Mouse (Mus musculus): ENCODE measurements around the gene Rora. TPM values are rescaled to one million over a fixed set of nuclear protein-coding genes. Genes with fewer than 3 reads are reported as not detected.

The Rora gene
- polyA plus RNA-seq (2014; fragmentation: Nextera tagmentation; extraction: Ambion mirVana): 11.4 and 12.3 TPM in 2 replicates

GRCm38 (mm10) chr9:68653211-68654038 lies at the start of gene Rora:
Rora (plus strand) TSS chr9:68653786.
- peak; percentile 87 for ATAC-seq (ENCODE audit: low read depth)
- Histone ChIP-seq H3K4me2 (ENCODE audit: low read depth, low read length) (peak within 1 kb of the TSS; percentile 90), H3K4me1 (ENCODE audit: control insufficient read depth, insufficient read depth, low read length) (0 out of 2 replicates have a peak, but pooled peaks cover 6% of the 10 kb centered on the region), H3K9me3 (ENCODE audit: control insufficient read depth, low read length) (no peaks in the 10 kb centered on the region), H3K4me3 (ENCODE audit: low read depth, low read length) (peak within 1 kb of the TSS; percentile 86), H3K9ac (ENCODE audit: low read depth, low read length) (peak within 1 kb of the TSS; percentile 86), H3K27ac (replicated peaks; ENCODE audit: low read depth, low read length) (peak within 1 kb of the TSS; percentile 95), H3K36me3 (ENCODE audit: control insufficient read depth, insufficient read depth, low read length) (no peaks in the 10 kb centered on the region), H3K27me3 (replicated peaks; ENCODE audit: control insufficient read depth, insufficient read depth, low read length) (no peaks in the 10 kb centered on the region)
- WGBS: under 1% methylated on average over 56 of the region's 72 CpGs
- DNase-seq (ENCODE audit: low spot score): peak; percentile 89

GRCm38 (mm10) chr9:68614006-68614405 lies 39.6 kb upstream of the Rora start:
- WGBS: 77% methylated on average over 9 of the region's 9 CpGs

GRCm38 (mm10) chr9:68617116-68617515 lies 36.5 kb upstream of the Rora start:
- WGBS: 33% methylated on average over 4 of the region's 4 CpGs
- DNase-seq (ENCODE audit: low spot score): no peak
- no peak overlapping the region for H3K27ac ChIP-seq (replicated peaks; ENCODE audit: low read depth, low read length)

More at GRCm38 (mm10) chr9:68614006-68614405, 39.6 kb upstream of the Rora start:
- H3K36me3 ChIP-seq (ENCODE audit: control insufficient read depth, insufficient read depth, low read length): no peaks in the 10 kb centered on the region
- H3K4me2 ChIP-seq (ENCODE audit: low read depth, low read length): no peak overlapping the region
- DNase-seq (ENCODE audit: low spot score): no peak
- no peak overlapping the region for H3K27ac ChIP-seq (replicated peaks; ENCODE audit: low read depth, low read length)
- no peaks in the 10 kb centered on the region for H3K27me3 ChIP-seq (replicated peaks; ENCODE audit: control insufficient read depth, insufficient read depth, low read length)
- no peak overlapping the region for H3K9ac ChIP-seq (ENCODE audit: low read depth, low read length)
- no peak for ATAC-seq (ENCODE audit: low read depth)
- no peaks in the 10 kb centered on the region for H3K4me1 ChIP-seq (ENCODE audit: control insufficient read depth, insufficient read depth, low read length)
- no peak overlapping the region for H3K4me3 ChIP-seq (ENCODE audit: low read depth, low read length)
- H3K9me3 ChIP-seq (ENCODE audit: control insufficient read depth, low read length): no peaks in the 10 kb centered on the region

GRCm38 (mm10) chr9:68620036-68620435 lies 33.5 kb upstream of the Rora start:
- H3K27ac ChIP-seq (replicated peaks; ENCODE audit: low read depth, low read length): no peak overlapping the region
- 73% methylated on average over 2 of the region's 2 CpGs for WGBS
- H3K4me3 ChIP-seq (ENCODE audit: low read depth, low read length): no peak overlapping the region
- H3K9me3 ChIP-seq (ENCODE audit: control insufficient read depth, low read length): no peaks in the 10 kb centered on the region
- DNase-seq (ENCODE audit: low spot score): no peak
- no peaks in the 10 kb centered on the region for H3K36me3 ChIP-seq (ENCODE audit: control insufficient read depth, insufficient read depth, low read length)
- no peaks in the 10 kb centered on the region for H3K4me1 ChIP-seq (ENCODE audit: control insufficient read depth, insufficient read depth, low read length)
- H3K4me2 ChIP-seq (ENCODE audit: low read depth, low read length): no peak overlapping the region
- H3K9ac ChIP-seq (ENCODE audit: low read depth, low read length): no peak overlapping the region
- no peaks in the 10 kb centered on the region for H3K27me3 ChIP-seq (replicated peaks; ENCODE audit: control insufficient read depth, insufficient read depth, low read length)
- no peak for ATAC-seq (ENCODE audit: low read depth)

More at GRCm38 (mm10) chr9:68617116-68617515, 36.5 kb upstream of the Rora start:
- Histone ChIP-seq H3K4me1 (ENCODE audit: control insufficient read depth, insufficient read depth, low read length) (no peaks in the 10 kb centered on the region), H3K27me3 (replicated peaks; ENCODE audit: control insufficient read depth, insufficient read depth, low read length) (no peaks in the 10 kb centered on the region), H3K9ac (ENCODE audit: low read depth, low read length) (no peak overlapping the region), H3K4me2 (ENCODE audit: low read depth, low read length) (no peak overlapping the region), H3K36me3 (ENCODE audit: control insufficient read depth, insufficient read depth, low read length) (no peaks in the 10 kb centered on the region), H3K9me3 (ENCODE audit: control insufficient read depth, low read length) (no peaks in the 10 kb centered on the region), H3K4me3 (ENCODE audit: low read depth, low read length) (no peak overlapping the region)
- no peak for ATAC-seq (ENCODE audit: low read depth)

GRCm38 (mm10) chr9:68620441-68620840 lies 33.1 kb upstream of the Rora start:
- Histone ChIP-seq H3K4me1 (ENCODE audit: control insufficient read depth, insufficient read depth, low read length) (no peaks in the 10 kb centered on the region), H3K9ac (ENCODE audit: low read depth, low read length) (no peak overlapping the region), H3K27ac (replicated peaks; ENCODE audit: low read depth, low read length) (no peak overlapping the region), H3K9me3 (ENCODE audit: control insufficient read depth, low read length) (no peaks in the 10 kb centered on the region), H3K4me3 (ENCODE audit: low read depth, low read length) (no peak overlapping the region), H3K36me3 (ENCODE audit: control insufficient read depth, insufficient read depth, low read length) (no peaks in the 10 kb centered on the region), H3K4me2 (ENCODE audit: low read depth, low read length) (no peak overlapping the region), H3K27me3 (replicated peaks; ENCODE audit: control insufficient read depth, insufficient read depth, low read length) (no peaks in the 10 kb centered on the region)
- DNase-seq (ENCODE audit: low spot score): no peak
- 74% methylated on average over 6 of the region's 6 CpGs for WGBS
- no peak for ATAC-seq (ENCODE audit: low read depth)

- WGBS: 61% methylated on average over 4 of the region's 4 CpGs
- Histone ChIP-seq H3K27ac (replicated peaks; ENCODE audit: low read depth, low read length) (no peak overlapping the region), H3K4me2 (ENCODE audit: low read depth, low read length) (no peak overlapping the region), H3K9me3 (ENCODE audit: control insufficient read depth, low read length) (no peaks in the 10 kb centered on the region), H3K4me3 (ENCODE audit: low read depth, low read length) (no peak overlapping the region), H3K36me3 (ENCODE audit: control insufficient read depth, insufficient read depth, low read length) (no peaks in the 10 kb centered on the region), H3K9ac (ENCODE audit: low read depth, low read length) (no peak overlapping the region), H3K4me1 (ENCODE audit: control insufficient read depth, insufficient read depth, low read length) (no peaks in the 10 kb centered on the region), H3K27me3 (replicated peaks; ENCODE audit: control insufficient read depth, insufficient read depth, low read length) (no peaks in the 10 kb centered on the region)
- ATAC-seq (ENCODE audit: low read depth): no peak
- peak; percentile 18 for DNase-seq (ENCODE audit: low spot score)
Observed at GRCm38 (mm10) chr9:68624981-68625380, 28.6 kb upstream of the Rora start.

- Histone ChIP-seq H3K4me1 (ENCODE audit: control insufficient read depth, insufficient read depth, low read length) (no peaks in the 10 kb centered on the region), H3K36me3 (ENCODE audit: control insufficient read depth, insufficient read depth, low read length) (no peaks in the 10 kb centered on the region), H3K4me2 (ENCODE audit: low read depth, low read length) (no peak overlapping the region), H3K9ac (ENCODE audit: low read depth, low read length) (no peak overlapping the region), H3K4me3 (ENCODE audit: low read depth, low read length) (no peak overlapping the region), H3K27me3 (replicated peaks; ENCODE audit: control insufficient read depth, insufficient read depth, low read length) (no peaks in the 10 kb centered on the region), H3K27ac (replicated peaks; ENCODE audit: low read depth, low read length) (no peak overlapping the region), H3K9me3 (ENCODE audit: control insufficient read depth, low read length) (no peaks in the 10 kb centered on the region)
- no peak for ATAC-seq (ENCODE audit: low read depth)
- WGBS: 86% methylated on average over 8 of the region's 8 CpGs
- no peak for DNase-seq (ENCODE audit: low spot score)
Observed at GRCm38 (mm10) chr9:68637301-68637700, 16.3 kb upstream of the Rora start.

GRCm38 (mm10) chr9:68641123-68641522 lies 12.5 kb upstream of the Rora start:
- no peak for ATAC-seq (ENCODE audit: low read depth)
- Histone ChIP-seq H3K9me3 (ENCODE audit: control insufficient read depth, low read length) (no peaks in the 10 kb centered on the region), H3K4me1 (ENCODE audit: control insufficient read depth, insufficient read depth, low read length) (no peaks in the 10 kb centered on the region), H3K27ac (replicated peaks; ENCODE audit: low read depth, low read length) (no peak overlapping the region), H3K4me3 (ENCODE audit: low read depth, low read length) (no peak overlapping the region), H3K9ac (ENCODE audit: low read depth, low read length) (no peak overlapping the region), H3K27me3 (replicated peaks; ENCODE audit: control insufficient read depth, insufficient read depth, low read length) (no peaks in the 10 kb centered on the region), H3K4me2 (ENCODE audit: low read depth, low read length) (no peak overlapping the region), H3K36me3 (ENCODE audit: control insufficient read depth, insufficient read depth, low read length) (no peaks in the 10 kb centered on the region)
- WGBS: 69% methylated on average over 3 of the region's 3 CpGs
- DNase-seq (ENCODE audit: low spot score): no peak

GRCm38 (mm10) chr9:68648061-68648460 lies 5.5 kb upstream of the Rora start:
- Histone ChIP-seq H3K9me3 (ENCODE audit: control insufficient read depth, low read length) (no peaks in the 10 kb centered on the region), H3K9ac (ENCODE audit: low read depth, low read length) (no peak overlapping the region), H3K36me3 (ENCODE audit: control insufficient read depth, insufficient read depth, low read length) (no peaks in the 10 kb centered on the region), H3K27me3 (replicated peaks; ENCODE audit: control insufficient read depth, insufficient read depth, low read length) (no peaks in the 10 kb centered on the region), H3K4me2 (ENCODE audit: low read depth, low read length) (no peak overlapping the region), H3K4me1 (ENCODE audit: control insufficient read depth, insufficient read depth, low read length) (no peaks in the 10 kb centered on the region), H3K4me3 (ENCODE audit: low read depth, low read length) (no peak overlapping the region), H3K27ac (replicated peaks; ENCODE audit: low read depth, low read length) (no peak overlapping the region)
- no peak for DNase-seq (ENCODE audit: low spot score)
- WGBS: 82% methylated on average over 3 of the region's 3 CpGs
- ATAC-seq (ENCODE audit: low read depth): no peak
